Mouse (Mus musculus) fat pad, adult 2 months (tissue): ENCODE results near the gene Mcm5.

ENCODE experiments used
- DNase-seq: peaks from one replicate; pipeline ENCODE4 v3.0.0-alpha.2; 2011; ENCODE audit warnings: low read depth, low spot score; ENCODE audit errors: extremely low read depth

The Mcm5 gene

GRCm38 (mm10) chr8:75109236-75109967 lies at the start of gene Mcm5:
Gene Mcm5, plus strand, starts transcription at chr8:75109569.
- DNase-seq = peak; percentile 85

DNA sequence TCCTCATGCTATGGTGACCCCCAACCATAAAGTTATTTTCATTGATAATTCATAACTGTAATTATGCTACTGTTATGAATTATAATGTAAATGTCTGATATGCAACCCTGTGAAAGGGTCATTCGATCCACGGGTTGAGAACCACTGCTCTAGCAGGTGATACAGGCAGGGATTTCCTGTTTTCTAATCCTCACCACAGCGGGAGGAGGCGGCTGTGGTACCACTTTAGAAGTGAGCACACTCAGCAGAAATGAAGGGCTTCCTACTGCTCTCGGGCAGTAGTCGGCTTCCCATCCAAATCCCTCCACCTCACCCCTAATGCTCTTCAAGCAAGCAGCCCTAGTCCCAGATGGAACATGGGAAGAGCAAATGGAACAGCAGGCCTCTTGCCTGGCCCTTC lies 49.3 kb upstream of the Mcm5 start:
- DNase-seq = no peak

DNA sequence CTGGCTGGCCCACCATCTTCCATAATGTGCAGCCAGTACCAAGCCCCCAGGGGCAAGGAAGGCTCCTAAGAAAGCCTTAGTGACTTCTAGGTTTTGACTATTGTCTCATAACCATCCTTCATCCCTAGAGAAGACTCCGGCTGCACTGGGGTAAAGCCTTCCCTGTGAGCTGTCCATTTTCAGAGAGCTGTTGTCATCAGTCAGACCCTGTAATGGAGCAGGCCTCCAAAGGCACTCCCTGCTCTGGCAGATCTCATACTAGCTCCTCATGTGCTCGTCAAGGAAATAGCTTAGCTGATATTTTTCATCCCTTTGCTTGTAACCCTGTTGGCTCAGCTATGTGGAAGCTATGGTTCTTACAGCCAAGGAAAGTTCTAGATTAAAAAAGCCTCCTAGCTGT lies 48.6 kb upstream of the Mcm5 start:
- DNase-seq = no peak

DNA sequence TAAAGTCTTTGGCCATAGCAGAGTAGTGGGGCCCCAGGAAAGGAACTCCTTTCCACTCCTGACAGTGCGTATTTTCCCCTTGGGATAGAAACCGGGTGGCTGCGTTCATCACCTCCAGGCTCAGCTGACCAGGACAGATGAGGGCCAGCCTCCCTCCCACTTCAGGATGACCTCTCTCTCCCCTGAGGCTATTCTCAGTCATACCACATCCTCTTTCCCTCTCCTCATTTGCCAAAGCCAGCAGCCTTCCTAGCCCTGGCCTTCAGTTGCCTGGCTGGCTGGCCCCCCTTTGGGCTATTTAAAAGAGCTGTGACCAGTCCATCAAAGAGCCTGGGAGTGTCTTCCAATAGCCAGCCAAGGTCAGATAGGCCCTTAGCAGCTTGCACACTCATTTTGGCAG lies 46.1 kb upstream of the Mcm5 start:
- no peak for DNase-seq

DNA sequence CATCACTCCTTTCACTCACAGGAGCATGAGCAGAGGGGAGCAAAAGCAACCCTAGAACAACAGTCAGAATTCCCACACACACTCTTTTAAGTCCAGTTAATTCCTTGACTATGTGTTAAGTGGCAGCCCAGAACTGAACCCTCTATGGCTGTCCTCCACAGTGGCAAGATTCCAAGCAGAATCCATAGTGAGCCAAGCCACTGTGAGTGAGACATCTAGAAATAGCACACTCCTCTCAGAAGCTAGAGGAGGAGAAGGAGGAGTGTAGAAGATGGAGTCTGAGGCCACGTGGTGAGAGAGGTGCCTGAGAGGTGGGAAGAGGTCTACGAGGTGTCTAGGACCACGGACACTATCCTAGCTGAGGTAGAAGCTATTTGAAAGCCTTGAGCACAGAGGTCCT lies 44.6 kb upstream of the Mcm5 start:
- DNase-seq = no peak

GRCm38 (mm10) chr8:75067287-75067686 lies 42.1 kb upstream of the Mcm5 start:
- DNase-seq = no peak

- no peak for DNase-seq
These were observed 39.1 kb upstream of the Mcm5 start for GRCm38 (mm10) chr8:75070297-75070696.

GRCm38 (mm10) chr8:75071627-75072346 lies 37.6 kb upstream of the Mcm5 start:
- no peak for DNase-seq

- DNase-seq = no peak
These were observed 34.5 kb upstream of the Mcm5 start for GRCm38 (mm10) chr8:75074876-75075275.

DNA sequence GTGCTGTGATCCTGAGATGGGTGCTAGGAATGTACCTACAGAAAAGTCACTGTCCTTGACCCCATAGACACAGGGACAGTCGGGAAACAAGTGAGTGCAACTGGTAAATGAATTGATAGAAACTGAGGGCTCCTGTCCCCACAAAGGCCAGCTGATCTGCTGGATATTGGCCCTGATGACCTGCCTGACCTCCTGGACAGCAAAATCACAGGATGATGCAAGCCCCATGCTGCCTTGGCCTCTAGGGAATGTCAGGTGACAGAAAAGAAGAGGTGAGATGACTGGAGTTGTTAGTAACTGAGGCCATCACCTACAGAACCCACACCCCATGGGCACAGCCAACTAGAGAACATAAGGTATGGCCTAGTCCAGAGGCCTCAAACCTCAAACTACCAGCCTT lies 31.2 kb upstream of the Mcm5 start:
- DNase-seq = no peak

DNA sequence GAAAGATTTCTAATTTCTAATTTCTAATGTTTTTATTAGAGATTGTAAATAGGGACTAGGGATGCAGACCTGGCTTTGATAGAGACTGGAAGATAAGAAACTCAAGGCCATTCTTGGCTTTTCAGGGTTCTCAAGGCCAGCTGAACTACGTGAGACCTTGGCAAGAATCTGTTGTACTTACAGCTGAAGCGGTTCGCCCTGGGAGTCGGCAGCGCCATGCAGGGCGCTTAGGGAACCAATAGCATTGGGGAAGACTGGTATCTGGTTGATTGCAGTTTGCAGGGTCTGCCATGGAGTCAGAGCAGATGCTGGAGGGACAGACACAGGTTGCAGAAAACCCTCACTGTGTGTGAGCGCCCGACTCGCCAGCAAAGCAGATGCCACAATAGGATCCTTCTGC lies 30.5 kb upstream of the Mcm5 start:
- no peak for DNase-seq

DNA sequence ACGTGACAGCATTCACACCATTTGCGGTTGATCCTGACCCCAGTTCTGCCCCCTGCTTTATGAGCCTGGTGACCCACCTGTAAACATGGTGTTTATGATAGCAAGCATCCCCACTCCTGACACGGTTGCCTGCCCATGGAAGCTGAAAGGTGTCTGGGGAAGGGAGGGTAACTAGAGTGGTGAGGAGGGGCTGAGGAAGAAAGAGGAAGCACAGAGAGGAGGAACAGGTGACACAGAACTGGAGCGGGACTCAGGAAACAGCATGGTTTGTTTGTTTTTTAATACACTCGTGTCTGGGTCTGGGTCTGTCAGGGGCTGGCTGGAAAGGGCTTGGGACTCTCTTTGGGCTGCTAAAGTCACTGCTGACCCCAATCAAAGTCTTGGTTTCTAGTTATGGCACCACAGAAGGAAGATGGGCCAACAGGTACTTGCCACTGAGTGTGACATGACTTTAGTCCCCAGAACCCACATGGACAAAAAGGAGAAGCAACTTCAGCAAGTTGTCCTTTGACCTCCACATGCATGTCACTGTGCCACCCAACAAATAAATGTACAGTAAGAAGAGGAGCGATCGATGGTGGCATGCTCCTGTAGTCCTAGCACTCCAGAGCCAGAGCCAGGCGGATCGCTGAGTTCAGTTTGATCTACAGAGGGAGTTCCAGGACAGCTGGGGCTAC lies 27.9 kb upstream of the Mcm5 start:
- no peak for DNase-seq

DNA sequence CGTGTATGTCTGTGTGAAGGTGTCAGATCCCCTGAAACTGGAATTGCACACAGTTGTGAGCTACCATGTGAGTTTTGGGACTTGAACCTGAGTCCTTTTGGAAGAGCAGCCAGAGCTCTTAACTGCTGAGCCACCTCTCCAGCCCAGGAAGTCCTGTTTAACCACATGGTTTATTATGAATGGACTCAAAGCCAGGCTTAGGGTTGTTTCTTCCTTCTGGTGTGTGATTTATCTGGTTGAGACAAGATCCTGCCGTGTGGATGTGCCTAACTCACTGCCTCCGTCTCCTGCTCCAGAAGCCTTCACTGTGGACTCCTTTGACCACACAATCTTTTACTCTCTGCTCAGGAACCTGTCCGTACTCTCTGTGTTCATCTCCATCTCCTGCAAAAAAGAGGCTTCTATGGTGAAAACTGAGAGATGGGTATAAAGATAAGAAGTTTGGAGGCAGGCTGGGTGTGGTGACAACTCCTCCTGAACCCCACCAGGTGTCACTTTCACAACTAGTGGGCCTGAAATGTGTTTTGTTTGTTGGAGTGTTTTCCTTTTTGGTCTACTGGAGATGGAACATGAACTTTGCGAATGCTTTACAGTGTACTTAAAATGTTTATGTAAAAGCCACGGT lies 27.1 kb upstream of the Mcm5 start:
- DNase-seq = no peak

DNA sequence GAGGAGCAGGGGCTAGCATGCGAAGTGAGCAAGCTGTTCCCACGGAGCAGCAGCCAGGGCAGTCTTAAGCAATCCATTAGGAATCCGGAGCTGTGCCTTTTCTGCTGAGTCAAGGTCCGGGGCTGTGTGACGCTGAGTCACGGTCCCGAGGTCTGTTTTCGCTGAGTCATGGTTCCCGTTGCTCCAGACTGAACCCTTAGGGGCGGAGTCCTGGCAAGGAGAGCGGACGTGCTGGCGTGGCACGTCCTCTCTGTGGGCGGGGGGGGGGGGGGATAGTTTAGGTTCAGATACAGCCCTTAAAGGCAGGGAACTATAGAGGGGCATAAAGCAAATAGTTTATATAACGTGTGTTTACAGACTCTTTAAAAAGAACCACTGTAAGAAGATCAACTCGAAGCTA lies 25.5 kb upstream of the Mcm5 start:
- DNase-seq = peak; percentile 49

DNA sequence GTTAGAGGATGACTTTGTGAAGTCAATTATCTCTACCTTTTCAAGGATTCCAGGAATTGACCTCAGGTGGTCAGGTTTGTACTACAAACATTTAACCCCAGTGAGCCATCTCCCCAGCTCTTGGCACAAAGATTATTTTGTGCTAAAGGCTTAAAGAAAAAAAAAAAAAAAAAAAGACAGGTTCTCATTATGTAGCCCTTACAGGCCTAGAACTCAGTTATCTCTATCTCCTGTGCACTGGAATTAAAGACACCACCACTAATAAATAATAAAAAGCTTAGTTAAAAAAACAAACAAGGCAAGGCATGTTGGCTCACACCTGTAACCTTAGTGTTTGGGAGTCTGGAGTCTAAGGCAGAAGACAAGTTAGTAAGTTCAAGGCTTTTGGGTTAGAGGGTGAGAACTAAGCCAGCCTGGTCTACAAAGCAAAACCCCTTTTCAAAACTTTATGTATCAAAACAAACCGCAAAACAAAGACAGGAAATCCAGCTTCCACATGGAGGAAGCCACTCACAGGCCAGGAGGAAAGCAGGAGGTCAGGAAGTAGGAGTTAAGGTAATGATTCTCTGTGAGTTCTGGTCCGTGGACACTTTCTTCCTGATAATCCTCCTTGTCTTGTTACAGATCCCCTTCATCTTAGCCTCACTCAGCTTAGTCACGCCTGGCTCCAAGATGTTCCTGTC lies 24.8 kb upstream of the Mcm5 start:
- no peak for DNase-seq

- no peak for DNase-seq
These were observed 23.4 kb upstream of the Mcm5 start for GRCm38 (mm10) chr8:75086002-75086401.

DNA sequence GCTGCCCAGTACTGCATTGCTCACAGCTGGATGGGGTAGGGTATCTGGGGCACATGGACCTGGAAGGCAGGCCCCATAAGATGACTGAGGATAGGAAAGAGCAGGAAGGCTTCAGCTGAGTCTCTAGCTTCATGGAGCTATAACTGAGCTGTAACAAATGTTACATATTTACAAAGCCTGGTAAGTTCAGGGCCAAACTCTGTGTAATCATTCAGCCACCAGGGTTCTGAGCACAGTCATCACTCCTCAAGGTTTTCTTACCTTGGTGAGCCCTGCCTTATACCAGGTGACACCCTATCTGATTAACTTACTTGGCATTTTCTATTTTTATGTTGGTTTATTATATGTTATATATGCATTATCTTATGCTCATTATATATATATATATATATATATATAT lies 22.2 kb upstream of the Mcm5 start:
- DNase-seq = no peak

DNA sequence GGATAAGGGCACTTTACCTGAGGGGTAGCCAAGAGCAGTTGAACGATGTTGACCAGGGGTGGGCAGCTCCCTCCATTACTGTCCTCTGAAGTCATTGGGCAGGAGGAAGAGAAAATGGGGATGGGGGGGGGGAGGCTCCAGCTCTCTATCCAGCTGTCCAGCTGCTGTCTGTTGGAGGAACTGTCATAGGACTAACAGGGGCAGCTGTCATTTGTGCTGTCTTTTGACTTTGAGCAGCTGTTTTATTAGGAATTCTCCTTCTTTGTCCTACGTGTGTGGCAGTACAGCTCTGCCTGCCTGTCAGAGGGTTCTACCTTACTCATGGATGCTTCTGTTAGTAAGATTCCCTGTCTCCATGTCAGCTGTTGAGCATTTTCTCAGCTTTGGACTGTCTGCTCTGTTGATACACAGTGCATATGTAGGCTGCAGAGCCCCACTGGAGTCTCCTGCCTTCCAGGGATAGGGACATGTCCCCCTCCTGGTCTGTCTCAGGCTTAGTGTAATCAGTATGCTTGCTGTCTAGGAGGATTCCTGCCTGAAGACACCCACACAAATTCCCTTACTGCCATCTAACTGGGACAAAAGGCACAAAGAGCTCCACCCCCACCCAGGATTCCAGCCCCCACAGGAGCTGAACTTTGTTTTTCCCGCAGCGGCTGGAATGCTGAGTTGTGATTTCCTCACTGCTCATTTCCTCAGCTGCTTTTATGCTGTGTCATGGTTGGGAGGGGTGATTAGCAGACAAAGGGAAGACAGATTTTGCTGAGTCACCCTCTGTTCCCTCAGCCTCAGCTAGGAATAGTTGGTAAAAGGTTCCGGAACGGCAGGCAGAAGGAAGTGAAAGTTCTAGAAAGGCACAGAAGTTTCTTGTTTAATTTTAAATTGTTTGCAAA lies 20.1 kb upstream of the Mcm5 start:
- peak; percentile 49 for DNase-seq

DNA sequence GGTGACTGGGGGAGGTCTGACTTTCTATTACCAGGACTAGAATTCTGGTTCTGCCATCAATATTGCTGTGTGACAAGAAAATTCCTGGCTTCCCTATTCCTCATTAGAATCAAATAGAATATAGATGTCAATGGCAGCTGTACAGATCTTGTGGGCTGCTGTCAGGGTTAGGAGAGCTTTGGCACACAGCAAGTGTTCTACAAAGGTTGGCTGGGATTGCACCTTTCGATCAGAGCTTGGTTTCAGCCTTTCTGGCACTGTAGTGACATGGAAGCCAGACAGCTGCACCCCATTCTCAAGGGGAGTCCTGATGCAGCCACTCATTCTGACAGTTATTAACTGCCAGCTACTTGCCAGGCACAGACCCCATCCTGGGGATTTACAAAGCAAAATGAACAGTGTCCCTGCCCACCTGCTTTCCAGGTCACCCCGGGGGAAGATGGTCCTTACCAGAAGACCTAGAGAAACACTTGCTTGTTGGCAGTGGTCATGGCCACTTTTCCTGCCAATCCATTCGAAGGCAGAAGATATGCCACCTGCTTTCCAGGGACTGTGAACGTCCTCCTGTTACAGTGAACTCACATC lies 18.5 kb upstream of the Mcm5 start:
- DNase-seq = no peak
